Mouse (Mus musculus): ENCODE measurements at regions not wholly inside any gene's neighbourhood (a gene's known extent, or its start where the extent isn't known, plus 50 kb on each side); places are given as distances from the start of the nearest gene placed in this dataset.
A peak's percentile ranks its signal among the peaks of the same experiment; 100 is the strongest.
"Not testable (repeated sequence)": the region's sequence is repeated elsewhere in the genome, so short reads cannot be mapped to it uniquely, and the experiment has no call there.

GRCm38 (mm10) chr13:13888847-13889246 lies 65.4 kb upstream of the B3galnt2 start:
- not testable (repeated sequence) for H3K9me3 ChIP-seq; H3K27me3 ChIP-seq; H3K4me2 ChIP-seq; H3K36me3 ChIP-seq (replicated peaks); H3K27ac ChIP-seq; H3K4me1 ChIP-seq; H3K4me3 ChIP-seq (replicated peaks); H3K9ac ChIP-seq
- ATAC-seq (ENCODE audit: low FRiP score) = peak; percentile 67
- 86% methylated on average over 15 of the region's 15 CpGs for WGBS

GRCm38 (mm10) chr13:13889297-13890120 lies 64.8 kb upstream of the B3galnt2 start:
- H3K27ac ChIP-seq = no peak overlapping the region

GRCm38 (mm10) chr13:13902186-13902585 lies 52.1 kb upstream of the B3galnt2 start:
- H3K36me3 ChIP-seq (replicated peaks); H3K9me3 ChIP-seq; H3K27me3 ChIP-seq; ATAC-seq (ENCODE audit: low FRiP score); H3K9ac ChIP-seq; H3K4me3 ChIP-seq (replicated peaks); H3K27ac ChIP-seq; H3K4me1 ChIP-seq; H3K4me2 ChIP-seq: not testable (repeated sequence)
- WGBS = 94% methylated on average over 16 of the region's 16 CpGs

More at GRCm38 (mm10) chr13:13889297-13890120, 64.8 kb upstream of the B3galnt2 start:
- 26% methylated on average over 17 of the region's 17 CpGs for WGBS
- peak overlapping the region; percentile 47 for H3K9ac ChIP-seq
- H3K4me3 ChIP-seq (replicated peaks) = peak overlapping the region; percentile 45
- ATAC-seq (ENCODE audit: low FRiP score) = peak; percentile 96
- H3K9me3 ChIP-seq = no peaks in the 10 kb centered on the region
- H3K4me1 ChIP-seq = no peaks in the 10 kb centered on the region
- peak overlapping the region; percentile 54 for H3K4me2 ChIP-seq
- H3K27me3 ChIP-seq = no peaks in the 10 kb centered on the region
- no peaks in the 10 kb centered on the region for H3K36me3 ChIP-seq (replicated peaks)
